Mouse (Mus musculus) cerebellum, postnatal 14 days (tissue): ENCODE results near the gene Eng.

ENCODE experiments used
- DNase-seq, 2 experiments: peaks; one replicate each; pipeline ENCODE4 v3.0.0; 2021; ENCODE audit warnings: mixed read lengths in 2 of 2

The Eng gene

GRCm38 (mm10) chr2:32712934-32713817, 66.8 kb downstream of the Eng start, which contains the start of gene Cdk9:
Gene Cdk9, minus strand, starts transcription at chr2:32713076.
- peak; percentile 95 to 96 for DNase-seq

GRCm38 (mm10) chr2:32714117-32714986, 68.0 kb downstream of the Eng start:
- peak in 1 of 2 experiments; percentile 43 for DNase-seq

GRCm38 (mm10) chr2:32714987-32715425, 68.6 kb downstream of the Eng start:
- DNase-seq = no peak

- peak in 1 of 2 experiments; percentile 37 for DNase-seq
Measured at GRCm38 (mm10) chr2:32718761-32719160, 72.4 kb downstream of the Eng start.

- DNase-seq = no peak
Measured at GRCm38 (mm10) chr2:32720053-32720452, 73.7 kb downstream of the Eng start.

- no peak for DNase-seq
Measured at GRCm38 (mm10) chr2:32720681-32721229, 74.4 kb downstream of the Eng start, which contains the start of gene Sh2d3c. Gene Sh2d3c, plus strand, starts transcription at chr2:32721055.

- DNase-seq = no peak
Measured at GRCm38 (mm10) chr2:32722046-32722445, 75.7 kb downstream of the Eng start.

- no peak for DNase-seq
Measured at GRCm38 (mm10) chr2:32722581-32722980, 76.2 kb downstream of the Eng start.

GRCm38 (mm10) chr2:32724149-32724548, 77.8 kb downstream of the Eng start:
- no peak for DNase-seq

DNA sequence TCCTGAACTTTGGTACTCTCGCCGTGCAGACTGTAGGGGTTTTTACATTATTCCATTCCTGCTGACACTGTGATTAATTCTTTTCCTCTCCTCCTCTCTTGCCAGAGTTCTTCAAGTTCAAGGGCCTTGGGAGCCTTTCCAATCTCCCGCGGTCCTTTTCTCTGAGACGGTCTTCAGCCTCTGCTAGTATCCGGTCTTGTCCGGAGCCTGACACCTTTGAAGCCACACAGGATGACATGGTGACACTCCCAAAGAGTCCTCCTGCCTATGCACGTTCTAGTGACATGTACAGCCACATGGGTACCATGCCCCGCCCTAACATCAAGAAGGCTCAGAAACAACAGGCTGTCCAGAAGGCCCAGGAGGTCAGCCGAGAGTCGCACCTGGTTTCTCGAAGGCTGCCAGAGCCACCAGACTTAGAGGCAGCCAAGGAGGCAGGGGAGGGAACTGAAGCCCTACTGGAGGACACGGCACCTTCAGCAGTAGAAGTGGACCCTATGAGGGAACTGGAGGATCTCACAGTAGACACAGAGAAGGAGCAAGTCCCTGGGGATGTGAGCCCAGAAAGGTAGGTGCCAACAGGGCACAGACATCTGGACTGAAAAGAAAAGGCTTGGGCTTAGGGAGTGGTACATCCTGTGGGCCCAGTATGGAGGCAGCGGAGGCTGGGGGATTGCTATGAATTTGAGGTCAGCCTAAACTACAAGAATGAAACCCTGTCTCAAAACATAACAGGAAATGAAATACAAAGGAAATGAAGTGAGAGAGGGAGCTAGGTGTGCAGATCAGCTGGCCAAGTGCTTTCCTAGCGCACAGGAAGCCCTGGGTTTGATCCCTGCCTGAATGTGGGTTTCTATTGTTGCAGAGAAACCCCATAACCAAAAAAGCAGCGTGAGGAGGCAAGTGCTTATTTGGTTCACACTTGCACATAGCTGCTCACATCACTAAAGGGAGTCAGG, 78.7 kb downstream of the Eng start:
- no peak for DNase-seq

DNA sequence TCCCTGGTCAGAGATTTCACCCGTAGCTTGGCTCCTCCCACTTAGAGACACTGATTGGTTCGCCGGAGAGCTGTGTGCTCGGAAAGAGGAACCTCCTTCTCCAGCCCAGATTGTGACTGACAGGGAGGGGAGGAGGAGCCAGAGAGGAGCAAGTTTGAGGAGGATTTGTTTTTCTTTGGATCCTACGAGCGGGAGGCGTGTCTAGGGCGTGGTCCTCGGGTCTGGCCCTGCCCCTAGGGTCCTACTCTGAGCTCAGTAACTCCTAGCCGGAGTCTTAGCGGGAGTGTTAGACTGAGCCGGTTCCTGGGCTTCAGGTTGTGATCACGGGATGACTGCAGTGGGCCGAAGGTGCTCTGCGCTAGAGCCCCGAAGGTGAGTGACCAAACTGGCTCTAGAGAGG, 81.0 kb downstream of the Eng start:
- peak; percentile 84 to 88 for DNase-seq

DNA sequence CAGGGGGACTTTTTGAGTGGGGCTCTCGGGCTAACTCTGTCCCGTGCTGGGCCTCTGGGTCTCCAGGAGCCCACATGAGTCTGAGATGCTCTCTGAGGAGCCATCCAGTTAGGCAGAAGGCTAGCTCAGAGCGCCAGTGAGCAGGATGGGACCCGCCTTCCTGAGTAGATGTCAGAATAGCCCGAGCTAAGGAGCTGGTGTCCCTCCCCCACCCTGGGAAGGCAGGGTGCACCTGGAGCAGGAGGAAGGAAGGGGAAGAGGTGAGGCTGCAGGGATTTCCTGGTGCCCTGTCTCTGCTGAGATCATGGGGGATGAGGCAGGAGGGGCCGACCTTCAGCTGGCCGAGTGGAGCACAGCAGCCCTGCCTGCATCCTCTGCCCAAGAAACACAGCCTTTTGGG, 82.1 kb downstream of the Eng start:
- no peak for DNase-seq

DNA sequence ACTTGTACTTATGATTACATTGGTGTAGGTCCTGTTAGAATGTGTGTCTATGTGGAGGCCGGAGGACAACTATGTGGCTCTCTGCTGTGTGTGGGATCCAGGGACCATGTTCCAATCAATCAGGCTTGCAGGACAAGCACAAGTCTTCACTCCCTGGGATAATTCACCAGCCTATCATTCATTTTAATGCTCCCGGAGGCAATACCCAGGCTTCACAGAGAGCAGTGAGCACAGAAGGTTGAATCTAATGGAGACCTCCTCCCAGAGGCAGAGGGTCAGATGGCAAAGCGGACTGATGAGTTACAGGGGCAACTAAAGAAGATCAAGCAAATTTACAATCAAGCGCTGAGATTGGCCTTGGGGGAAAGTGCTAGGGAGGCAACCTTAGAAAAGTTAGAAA, 83.2 kb downstream of the Eng start:
- DNase-seq = no peak

GRCm38 (mm10) chr2:32730854-32731253, 84.5 kb downstream of the Eng start:
- DNase-seq = no peak

DNA sequence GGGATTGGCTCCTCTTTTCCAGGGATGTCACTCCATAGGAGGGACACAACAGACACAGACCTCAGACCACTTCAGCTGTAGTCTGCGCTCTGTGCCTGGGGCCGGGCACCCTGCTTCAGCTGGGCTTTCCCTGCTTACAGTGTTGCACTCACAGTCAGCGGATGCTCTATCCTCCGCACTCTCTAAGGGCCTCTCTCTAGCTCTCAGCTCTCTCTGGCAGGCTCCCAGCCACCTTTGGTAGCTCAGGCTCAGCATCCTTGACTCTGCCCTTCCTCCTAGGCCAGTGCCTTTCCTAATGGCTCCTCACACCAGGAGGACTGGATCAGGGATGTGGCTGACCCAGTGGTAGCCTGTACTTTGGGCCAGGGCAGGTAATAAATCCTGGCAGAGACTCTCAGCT, 85.5 kb downstream of the Eng start:
- DNase-seq = no peak
